Mouse (Mus musculus) embryo, embryonic 11 days (tissue): ENCODE results near the gene Acvr1.

Experiments
- DNase-seq: peaks from one replicate; pipeline ENCODE4 v3.0.0-alpha.2; 2015

The Acvr1 gene

GRCm38 (mm10) chr2:58476956-58477715 is 89.8 kb downstream of the Acvr1 start:
- DNase-seq: peak; percentile 84

- no peak for DNase-seq
Observed at GRCm38 (mm10) chr2:58475578-58475977, 91.4 kb downstream of the Acvr1 start.

- DNase-seq: no peak
Observed at GRCm38 (mm10) chr2:58470290-58470689, 96.7 kb downstream of the Acvr1 start.

- DNase-seq: no peak
Observed at GRCm38 (mm10) chr2:58469816-58470215, 97.1 kb downstream of the Acvr1 start, which contains the start of gene Gm17409. Gene Gm17409, plus strand, starts transcription at chr2:58470116.

GRCm38 (mm10) chr2:58458820-58459371 is 108.1 kb downstream of the Acvr1 start:
- peak; percentile 11 for DNase-seq

GRCm38 (mm10) chr2:58457488-58457865 is 109.5 kb downstream of the Acvr1 start:
- no peak for DNase-seq

- DNase-seq: no peak
Observed at GRCm38 (mm10) chr2:58456843-58457487, 110.0 kb downstream of the Acvr1 start.

- DNase-seq: no peak
Observed at GRCm38 (mm10) chr2:58454095-58454865, 112.7 kb downstream of the Acvr1 start.

GRCm38 (mm10) chr2:58447001-58447400 is 120.0 kb downstream of the Acvr1 start:
- DNase-seq: no peak

GRCm38 (mm10) chr2:58443163-58443562 is 123.8 kb downstream of the Acvr1 start:
- no peak for DNase-seq

- DNase-seq: no peak
Observed at GRCm38 (mm10) chr2:58436911-58437310, 130.0 kb downstream of the Acvr1 start.

- no peak for DNase-seq
Observed at GRCm38 (mm10) chr2:58435507-58435906, 131.4 kb downstream of the Acvr1 start.

- no peak for DNase-seq
Observed at GRCm38 (mm10) chr2:58434438-58434837, 132.5 kb downstream of the Acvr1 start.

GRCm38 (mm10) chr2:58433317-58433716 is 133.6 kb downstream of the Acvr1 start:
- DNase-seq: no peak

- no peak for DNase-seq
Observed at GRCm38 (mm10) chr2:58432211-58432610, 134.7 kb downstream of the Acvr1 start.

GRCm38 (mm10) chr2:58425436-58426004 is 141.4 kb downstream of the Acvr1 start:
- no peak for DNase-seq

- no peak for DNase-seq
Observed at GRCm38 (mm10) chr2:58423319-58423718, 143.6 kb downstream of the Acvr1 start.

- no peak for DNase-seq
Observed at GRCm38 (mm10) chr2:58419571-58419970, 147.4 kb downstream of the Acvr1 start.

- no peak for DNase-seq
Observed at GRCm38 (mm10) chr2:58418109-58418508, 148.8 kb downstream of the Acvr1 start.

GRCm38 (mm10) chr2:58417684-58418083 is 149.3 kb downstream of the Acvr1 start:
- DNase-seq: no peak

GRCm38 (mm10) chr2:58415037-58415436 is 151.9 kb downstream of the Acvr1 start:
- no peak for DNase-seq

- peak; percentile 4 for DNase-seq
Observed at GRCm38 (mm10) chr2:58408926-58409634, 157.9 kb downstream of the Acvr1 start.
